15 mouse cellular contexts compared by ENCODE assay signal in genomic region chr1:48733580-48733979, GRCm38 (mm10).
A peak's percentile ranks its signal among the peaks of the same experiment; 100 is the strongest.
DNase-seq lines count a peak whose midpoint lies in the region; ATAC-seq and TF ChIP-seq lines count a peak whose summit lies in the region.
"Had no signal": no experiment of that assay in that cellular context is flagged by ENCODE, and none has a peak within 500 bp of the region (broad histone marks: within the 10 kb centered on the region; RNA-seq: fewer than 3 reads in every experiment).

No protein-coding gene starts in this region.

- WGBS in hindbrain, postnatal 0 days: 77% methylated on average over 2 of the region's 2 CpGs
- WGBS in hindbrain, embryonic 13.5 days: 86% methylated on average over 2 of the region's 2 CpGs
- WGBS in neural tube, embryonic 15.5 days: 90% methylated on average over 2 of the region's 2 CpGs

- H3K4me3 ChIP-seq in hindbrain, postnatal 0 days (ENCODE audit: low read length): no peak overlapping the region
- H3K4me3 ChIP-seq in hindbrain, embryonic 13.5 days: no peak overlapping the region
- H3K4me3 ChIP-seq in neural tube, embryonic 15.5 days (replicated peaks): no peak overlapping the region
- H3K4me3 ChIP-seq: forebrain, embryonic 10.5 days; neural tube, embryonic 13.5 days had no signal

- DNase-seq in hindbrain, postnatal 0 days (ENCODE audit: low spot score): peak; percentile 40
- DNase-seq in cerebellum, adult 11 months: peak; percentile 89
- peak; percentile 90 to 92 for DNase-seq in cerebellum, postnatal 10 days
- peak; percentile 30 to 49 for DNase-seq in layer of hippocampus, postnatal 10 days (ENCODE audit: low spot score in 2 of 2)
- DNase-seq in embryo, embryonic 9.5 days (ENCODE audit: extremely low spot score): no peak
- DNase-seq: kidney, adult 11 months; lung, postnatal 14 days; retina, postnatal 1 day; thymus, postnatal 4 days had no signal

- peak; percentile 55; the same call in 1 of the 2 replicates for ATAC-seq in hindbrain, postnatal 0 days
- no peak for ATAC-seq in hindbrain, embryonic 13.5 days (ENCODE audit: low FRiP score)
- no peak for ATAC-seq in neural tube, embryonic 15.5 days (ENCODE audit: low FRiP score)

- no peaks in the 10 kb centered on the region for H3K36me3 ChIP-seq in hindbrain, postnatal 0 days (ENCODE audit: insufficient read depth, low read length)
- H3K36me3 ChIP-seq in hindbrain, embryonic 13.5 days: no peaks in the 10 kb centered on the region
- H3K36me3 ChIP-seq in neural tube, embryonic 15.5 days: no peaks in the 10 kb centered on the region
- H3K36me3 ChIP-seq: forebrain, embryonic 10.5 days; neural tube, embryonic 13.5 days had no signal

- H3K27me3 ChIP-seq in hindbrain, postnatal 0 days (ENCODE audit: insufficient read depth, low read length): no peaks in the 10 kb centered on the region
- H3K27me3 ChIP-seq in hindbrain, embryonic 13.5 days: no peaks in the 10 kb centered on the region
- no peaks in the 10 kb centered on the region for H3K27me3 ChIP-seq in neural tube, embryonic 15.5 days (replicated peaks)
- H3K27me3 ChIP-seq: neural tube, embryonic 13.5 days had no signal

- H3K4me2 ChIP-seq in hindbrain, postnatal 0 days (ENCODE audit: low read depth, low read length): no peak overlapping the region
- H3K4me2 ChIP-seq in hindbrain, embryonic 13.5 days: no peak overlapping the region
- H3K4me2 ChIP-seq in neural tube, embryonic 15.5 days: no peak overlapping the region
- H3K4me2 ChIP-seq: neural tube, embryonic 13.5 days had no signal

- no peak for TF ChIP-seq CTCF in hindbrain, postnatal 0 days (IDR thresholded peaks at IDR 0.05; ENCODE audit: low read depth)

- no peaks in the 10 kb centered on the region for H3K4me1 ChIP-seq in hindbrain, postnatal 0 days (ENCODE audit: insufficient read depth, low read length)
- no peaks in the 10 kb centered on the region for H3K4me1 ChIP-seq in hindbrain, embryonic 13.5 days (replicated peaks)
- no peaks in the 10 kb centered on the region for H3K4me1 ChIP-seq in neural tube, embryonic 15.5 days
- H3K4me1 ChIP-seq: forebrain, embryonic 10.5 days; neural tube, embryonic 13.5 days had no signal

- no peak overlapping the region for H3K27ac ChIP-seq in hindbrain, postnatal 0 days
- H3K27ac ChIP-seq in hindbrain, embryonic 13.5 days: no peak overlapping the region
- no peak overlapping the region for H3K27ac ChIP-seq in neural tube, embryonic 15.5 days (replicated peaks)
- H3K27ac ChIP-seq: forebrain, embryonic 10.5 days; liver, embryonic 14.5 days; neural tube, embryonic 13.5 days; stomach, postnatal 0 days had no signal

- no peaks in the 10 kb centered on the region for H3K9me3 ChIP-seq in hindbrain, postnatal 0 days (ENCODE audit: low read length)
- no peaks in the 10 kb centered on the region for H3K9me3 ChIP-seq in hindbrain, embryonic 13.5 days
- H3K9me3 ChIP-seq in neural tube, embryonic 15.5 days (replicated peaks): no peaks in the 10 kb centered on the region
- H3K9me3 ChIP-seq: forebrain, embryonic 10.5 days; neural tube, embryonic 13.5 days had no signal

- no peak overlapping the region for H3K9ac ChIP-seq in hindbrain, postnatal 0 days (replicated peaks; ENCODE audit: low read length)
- H3K9ac ChIP-seq in hindbrain, embryonic 13.5 days: no peak overlapping the region
- no peak overlapping the region for H3K9ac ChIP-seq in neural tube, embryonic 15.5 days (replicated peaks)
- H3K9ac ChIP-seq: liver, embryonic 14.5 days; neural tube, embryonic 13.5 days had no signal
